Mouse (Mus musculus) v-Abl transformed pro-B cells (cell line): ENCODE results near the gene Ttll10.

Experiments used
- in situ Hi-C, 2 experiments: fragments of 400-800 bp; cut with MboI; formaldehyde crosslinking; loops; one replicate each; pipeline ENCODE4 v1.15.1; 2025; ENCODE audit not compliant: unreplicated experiment in 2 of 2

Ttll10 gene

GRCm38 (mm10) chr4:156067256-156067949 is 8.2 kb upstream of the Ttll10 start:
- in situ Hi-C loops, result no loop called here

GRCm38 (mm10) chr4:156065156-156065894 is 6.1 kb upstream of the Ttll10 start:
- in situ Hi-C loops, result no loop called here

- in situ Hi-C loops, result no loop called here
These were observed 5.3 kb upstream of the Ttll10 start for GRCm38 (mm10) chr4:156064510-156064897.

- in situ Hi-C loops, result no loop called here
These were observed 4.8 kb upstream of the Ttll10 start for GRCm38 (mm10) chr4:156063861-156064509.

GRCm38 (mm10) chr4:156059713-156060112 is 499 bp upstream of the Ttll10 start:
- in situ Hi-C loops, result no loop called here

GRCm38 (mm10) chr4:156058826-156059225 is 388 bp downstream of the Ttll10 start:
- in situ Hi-C loops, result no loop called here

GRCm38 (mm10) chr4:156057702-156058101 is 1.5 kb downstream of the Ttll10 start:
- in situ Hi-C loops, result no loop called here

GRCm38 (mm10) chr4:156055173-156055572 is 4.0 kb downstream of the Ttll10 start:
- in situ Hi-C loops, result no loop called here

GRCm38 (mm10) chr4:156054606-156055005 is 4.6 kb downstream of the Ttll10 start:
- in situ Hi-C loops, result no loop called here

GRCm38 (mm10) chr4:156054130-156054529 is 5.1 kb downstream of the Ttll10 start:
- in situ Hi-C loops, result no loop called here

GRCm38 (mm10) chr4:156053113-156053512 is 6.1 kb downstream of the Ttll10 start:
- in situ Hi-C loops, result no loop called here

- in situ Hi-C loops, result no loop called here
These were observed 8.7 kb downstream of the Ttll10 start for GRCm38 (mm10) chr4:156050391-156050980.

GRCm38 (mm10) chr4:156049779-156050178 is 9.4 kb downstream of the Ttll10 start:
- in situ Hi-C loops, result no loop called here

GRCm38 (mm10) chr4:156044754-156045153 is 14.5 kb downstream of the Ttll10 start:
- in situ Hi-C loops, result no loop called here

GRCm38 (mm10) chr4:156034901-156035300 is 24.3 kb downstream of the Ttll10 start:
- in situ Hi-C loops, result loop anchor here (5.0 kb wide), 2 partner anchors 37 to 67 kb away; no protein-coding TSS in a partner anchor

- in situ Hi-C loops, result loop anchor here (5.0 kb wide), 2 partner anchors 38 to 68 kb away; no protein-coding TSS in a partner anchor
These were observed 24.9 kb downstream of the Ttll10 start for GRCm38 (mm10) chr4:156034301-156034700.

- in situ Hi-C loops, result loop anchor here (5.0 kb wide), 2 partner anchors 39 to 69 kb away; no protein-coding TSS in a partner anchor
These were observed 25.6 kb downstream of the Ttll10 start for GRCm38 (mm10) chr4:156033476-156034119.

- in situ Hi-C loops, result loop anchor here (5.0 kb wide), 2 partner anchors 39 to 69 kb away; no protein-coding TSS in a partner anchor
These were observed 26.4 kb downstream of the Ttll10 start for GRCm38 (mm10) chr4:156032856-156033255.

GRCm38 (mm10) chr4:156031593-156032391 is 27.4 kb downstream of the Ttll10 start:
- in situ Hi-C loops, result loop anchor here (5.0 kb wide), 2 partner anchors 41 to 71 kb away; no protein-coding TSS in a partner anchor
